14 mouse cellular contexts compared by ENCODE assay signal in genomic region chrX:142776131-142776530, GRCm38 (mm10).
DNase-seq lines count a peak whose midpoint lies in the region; ATAC-seq lines count a peak whose summit lies in the region.
"Had no signal": no experiment of that assay in that cellular context is flagged by ENCODE, and none has a peak within 500 bp of the region (broad histone marks: within the 10 kb centered on the region; RNA-seq: fewer than 3 reads in every experiment).

No protein-coding gene starts in this region.

- peak; percentile 10 for DNase-seq in cerebellum, adult 11-12 months
- DNase-seq in lung, postnatal 10 days = peak; percentile 5
- no peak for DNase-seq in lung, postnatal 14 days
- peak; percentile 13 to 56 for DNase-seq in cerebellum, adult 18-20 months
- peak; percentile 55 to 74 for DNase-seq in cerebellum, postnatal 14 days
- DNase-seq in kidney, adult 11 months = no peak
- DNase-seq in left cerebral cortex, postnatal 14 days (ENCODE audit: low spot score in 2 of 2) = no peak
- DNase-seq: kidney, adult 2 months; kidney, postnatal 14 days; retina, postnatal 1 day; thymus, postnatal 14 days had no signal

- intact Hi-C loops in left cerebral cortex, postnatal 14 days (cut with DNase I) = no loop called here

- ATAC-seq in cerebellum, adult (ENCODE audit: insufficient number of reproducible peaks, low FRiP score, low TSS enrichment) = no peak
- ATAC-seq: forebrain, embryonic 14.5 days; midbrain, embryonic 16.5 days had no signal

Comparison
In these comparisons a context has a peak if more than half of its experiments do, and no peak if none do; other contexts are left out.
1. DNase-seq: peak in cerebellum, adult 11-12 months (single experiment), lung, postnatal 10 days (single experiment), cerebellum, adult 18-20 months (2 of 2) and cerebellum, postnatal 14 days (2 of 2); none in lung, postnatal 14 days (single experiment), kidney, adult 11 months (single experiment) and left cerebral cortex, postnatal 14 days (0 of 2).